Mouse (Mus musculus): ENCODE measurements around the gene Ctu2. TPM values are rescaled to one million over a fixed set of nuclear protein-coding genes. Genes with fewer than 3 reads are reported as not detected.

Ctu2 gene
- polyA plus RNA-seq, 1 experiment = 51.2 TPM

DNA sequence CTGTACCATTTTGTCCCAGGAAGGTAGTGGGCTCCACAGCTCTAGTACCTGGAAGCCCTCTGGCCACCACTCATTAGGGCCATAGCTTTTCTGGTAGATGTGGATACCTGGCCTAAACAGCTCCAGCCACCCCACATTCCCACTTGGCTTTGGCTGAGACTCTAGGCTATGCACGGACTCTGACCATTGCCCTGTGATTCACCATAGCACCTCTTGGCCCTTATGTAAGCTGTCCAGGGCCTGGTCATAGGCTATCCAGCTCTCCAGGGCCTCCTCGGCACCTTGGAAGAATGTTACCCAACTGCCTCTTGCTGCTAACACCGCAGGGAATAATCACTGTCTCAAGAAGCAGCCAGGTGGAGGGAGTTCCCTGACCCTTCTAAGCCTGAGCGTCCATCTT, 53.2 kb downstream of the Ctu2 start:
- DNase-seq (ENCODE audit: extremely low spot score in 1 of 2, low spot score in 1 of 2) = no peak

DNA sequence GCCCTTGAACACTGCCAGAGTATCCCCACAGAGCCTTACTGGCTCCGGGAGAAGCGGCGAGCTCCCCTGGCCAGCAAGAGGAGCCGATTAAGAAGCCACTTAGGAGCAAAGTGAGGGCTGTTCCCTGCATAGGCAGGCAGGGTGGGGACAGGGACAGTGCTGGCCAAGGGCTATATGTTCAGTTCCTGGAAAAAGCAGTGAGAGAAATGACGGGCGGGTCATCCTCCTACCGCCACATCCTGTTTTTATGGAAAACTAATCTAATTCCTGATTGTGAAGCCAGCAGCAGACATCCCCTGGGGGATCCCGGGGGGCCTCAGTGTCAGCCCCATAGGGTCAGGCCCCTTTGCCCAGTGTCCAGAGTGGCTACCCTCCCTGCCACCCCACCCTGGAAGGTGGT, 55.4 kb downstream of the Ctu2 start:
- DNase-seq (ENCODE audit: extremely low spot score in 1 of 2, low spot score in 1 of 2) = no peak

Other genes with a start within 250 kb of the Ctu2 start
- gene Zfpm1, start 194.0 kb upstream of the Ctu2 start, polyA plus RNA-seq (2012; rRNA removed) = 26.0 and 36.1 TPM in 2 replicates
- 4.8 TPM in 2 replicates for gene Trhr2, start 115.4 kb upstream of the Ctu2 start, polyA plus RNA-seq (2012; rRNA removed)
- gene Zc3h18, start 99.5 kb upstream of the Ctu2 start, polyA plus RNA-seq (2012; rRNA removed) = 35.1 and 36.1 TPM in 2 replicates
- gene Il17c, start 54.1 kb upstream of the Ctu2 start, polyA plus RNA-seq (2012; rRNA removed) = 0.46 and 1.0 TPM in 2 replicates
- gene Cyba, start 43.2 kb upstream of the Ctu2 start, polyA plus RNA-seq (2012; rRNA removed) = 19.4 and 21.5 TPM in 2 replicates
- gene Mvd, start 32.7 kb upstream of the Ctu2 start, polyA plus RNA-seq (2012; rRNA removed) = 31.2 and 35.9 TPM in 2 replicates
- gene Snai3, start 15.4 kb upstream of the Ctu2 start, polyA plus RNA-seq (2012; rRNA removed) = 0.22 and 0.57 TPM in 2 replicates
- 62.3 and 86.3 TPM in 2 replicates for gene Rnf166, start 79 bp upstream of the Ctu2 start, polyA plus RNA-seq (2012; rRNA removed)
- gene Piezo1, start 75.2 kb downstream of the Ctu2 start, polyA plus RNA-seq (2012; rRNA removed) = 7.4 and 9.1 TPM in 2 replicates
- gene Cdt1, start 91.9 kb downstream of the Ctu2 start, polyA plus RNA-seq (2012; rRNA removed) = 2.4 and 2.5 TPM in 2 replicates
- gene Aprt, start 100.8 kb downstream of the Ctu2 start, polyA plus RNA-seq (2012; rRNA removed) = 66.0 and 67.4 TPM in 2 replicates
- gene Galns, start 135.3 kb downstream of the Ctu2 start, polyA plus RNA-seq (2012; rRNA removed) = 9.4 and 9.5 TPM in 2 replicates
- gene Trappc2l, start 135.5 kb downstream of the Ctu2 start, polyA plus RNA-seq (2012; rRNA removed) = 130 and 153 TPM in 2 replicates
- gene Pabpn1l, start 146.6 kb downstream of the Ctu2 start, polyA plus RNA-seq (2012; rRNA removed) = not detected in 2 replicates
- 7.7 and 8.6 TPM in 2 replicates for gene Cbfa2t3, start 223.0 kb downstream of the Ctu2 start, polyA plus RNA-seq (2012; rRNA removed)

All from frontal cortex, adult 2 months (tissue).